Mouse (Mus musculus) testis, adult 2 months (tissue): ENCODE measurements around the gene Nme2. TPM values are rescaled to one million over a fixed set of nuclear protein-coding genes. Genes with fewer than 3 reads are reported as not detected.

Source experiments
- H3K27ac ChIP-seq: fragments of 200-500 bp; 2 replicates; pipeline ENCODE4 v1.5.1; 2012; ENCODE audit warnings: low read depth, low read length; ENCODE audit not compliant: control insufficient read depth, insufficient read depth
- H3K27me3 ChIP-seq: fragments of 200-500 bp; 2 replicates; pipeline ENCODE4 v1.6.1; 2012; ENCODE audit warnings: mild to moderate bottlenecking, low read length, moderate library complexity; ENCODE audit not compliant: control insufficient read depth, insufficient read depth
- H3K36me3 ChIP-seq: fragments of 200-500 bp; 2 replicates; pipeline ENCODE4 v1.6.1; 2012; ENCODE audit warnings: mild to moderate bottlenecking, low read length; ENCODE audit not compliant: control insufficient read depth, insufficient read depth
- H3K4me1 ChIP-seq: fragments of 200-500 bp; 2 replicates; pipeline ENCODE4 v1.6.1; 2012; ENCODE audit warnings: low read length; ENCODE audit not compliant: control insufficient read depth, insufficient read depth
- H3K4me3 ChIP-seq: fragments of 200-500 bp; 2 replicates; pipeline ENCODE4 v1.5.1; 2012; ENCODE audit warnings: low read depth, mild to moderate bottlenecking, low read length, moderate library complexity, mixed read lengths; ENCODE audit not compliant: control insufficient read depth
- CTCF ChIP-seq: fragments of 200-500 bp; IDR thresholded peaks from 2 replicates; pipeline ENCODE4 v1.5.1; 2012; ENCODE audit warnings: low read depth, mild to moderate bottlenecking, inconsistent platforms, low read length, moderate library complexity; ENCODE audit not compliant: control insufficient read depth, insufficient read depth, insufficient replicate concordance
- POLR2A ChIP-seq: fragments of 200-500 bp; IDR thresholded peaks from 2 replicates; pipeline ENCODE4 v1.6.1; 2012; ENCODE audit warnings: low read depth, mild to moderate bottlenecking, inconsistent platforms, low read length, moderate library complexity; ENCODE audit not compliant: control insufficient read depth
- polyA plus RNA-seq: library from polyadenylated mRNA; depleted of rRNA; stranded (reverse); fragments of >200 nt; gene quantifications from 2 replicates; pipeline ENCODE4 v1.2.3, GENCODE M21; 2012

The Nme2 gene
- polyA plus RNA-seq, 1 experiment: 52.8 TPM

DNA sequence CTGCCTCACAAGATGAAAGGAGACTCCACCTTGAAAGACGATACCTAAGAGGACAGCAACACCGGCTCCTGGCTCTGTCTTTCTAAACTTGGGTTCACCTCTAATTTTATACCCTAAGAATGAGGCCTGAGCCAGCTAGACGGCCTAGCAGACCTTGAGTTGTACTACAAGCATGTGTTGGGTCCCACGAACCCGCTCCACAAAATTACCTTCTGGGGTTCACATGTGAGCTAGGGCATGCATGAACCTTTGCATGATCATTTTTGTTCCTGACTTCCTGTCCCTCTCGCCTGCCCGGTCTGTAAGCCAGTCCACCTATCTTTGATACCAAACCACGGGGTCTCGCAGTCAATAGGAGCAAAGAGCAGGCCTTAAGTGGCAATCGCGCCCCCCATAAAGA, 11.3 kb upstream of the Nme2 start:
- peak overlapping the region; percentile 97 for H3K4me3 ChIP-seq
- no peaks in the 10 kb centered on the region; the same call in 1 of the 2 replicates for H3K36me3 ChIP-seq
- H3K27ac ChIP-seq: peak overlapping the region; percentile 80
- no peaks in the 10 kb centered on the region; the same call in none of the 2 replicates for H3K4me1 ChIP-seq
- TF ChIP-seq CTCF: no peak
- no peak for TF ChIP-seq POLR2A
- no peaks in the 10 kb centered on the region for H3K27me3 ChIP-seq

DNA sequence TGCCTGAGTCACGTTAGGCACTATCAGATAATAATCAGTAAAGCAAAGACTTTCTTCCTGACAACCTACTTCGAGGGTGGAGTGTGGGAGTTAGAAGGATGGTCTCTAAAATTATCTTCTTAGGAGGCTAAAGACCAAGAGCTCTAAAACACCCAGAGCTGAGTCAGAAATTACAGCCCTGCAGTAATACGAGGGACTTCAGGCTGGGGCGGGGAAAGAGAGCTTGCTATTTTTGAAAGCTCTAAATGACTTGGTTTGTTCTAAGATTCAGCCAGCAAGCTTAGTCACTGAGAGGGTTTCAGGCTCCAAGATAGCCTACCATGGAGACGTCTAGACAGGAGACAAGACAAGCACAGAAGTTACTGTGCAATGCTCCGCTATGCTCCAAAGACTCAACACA, 9.3 kb upstream of the Nme2 start:
- Histone ChIP-seq H3K4me3 (no peak overlapping the region), H3K4me1 (no peaks in the 10 kb centered on the region; the same call in none of the 2 replicates), H3K27ac (no peak overlapping the region), H3K36me3 (no peaks in the 10 kb centered on the region; the same call in 1 of the 2 replicates), H3K27me3 (no peaks in the 10 kb centered on the region)
- TF ChIP-seq CTCF (no peak), POLR2A (no peak)

DNA sequence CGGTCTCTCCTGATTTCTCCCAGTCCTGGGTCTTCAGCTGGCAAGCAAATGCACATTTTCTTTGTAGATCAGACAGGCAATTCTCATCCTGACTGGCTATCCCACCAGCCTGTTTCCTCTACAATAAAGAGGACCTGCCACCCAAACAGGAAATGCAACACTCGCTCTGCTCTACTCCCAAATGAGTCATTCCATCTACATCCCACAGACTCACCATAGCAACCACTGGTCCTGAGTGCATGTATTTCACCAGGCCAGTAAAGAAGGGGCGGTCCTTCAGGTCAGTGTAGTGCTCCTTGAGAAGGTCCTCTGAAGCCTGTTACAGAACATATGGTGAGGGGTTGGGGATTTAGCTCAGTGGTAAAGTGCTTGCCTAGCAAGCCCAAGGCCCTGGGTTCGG, 7.0 kb upstream of the Nme2 start:
- Histone ChIP-seq H3K4me1 (no peaks in the 10 kb centered on the region; the same call in none of the 2 replicates), H3K4me3 (no peak overlapping the region), H3K27ac (no peak overlapping the region), H3K27me3 (no peaks in the 10 kb centered on the region), H3K36me3 (no peaks in the 10 kb centered on the region; the same call in 1 of the 2 replicates)
- TF ChIP-seq CTCF: no peak
- TF ChIP-seq POLR2A: no peak

DNA sequence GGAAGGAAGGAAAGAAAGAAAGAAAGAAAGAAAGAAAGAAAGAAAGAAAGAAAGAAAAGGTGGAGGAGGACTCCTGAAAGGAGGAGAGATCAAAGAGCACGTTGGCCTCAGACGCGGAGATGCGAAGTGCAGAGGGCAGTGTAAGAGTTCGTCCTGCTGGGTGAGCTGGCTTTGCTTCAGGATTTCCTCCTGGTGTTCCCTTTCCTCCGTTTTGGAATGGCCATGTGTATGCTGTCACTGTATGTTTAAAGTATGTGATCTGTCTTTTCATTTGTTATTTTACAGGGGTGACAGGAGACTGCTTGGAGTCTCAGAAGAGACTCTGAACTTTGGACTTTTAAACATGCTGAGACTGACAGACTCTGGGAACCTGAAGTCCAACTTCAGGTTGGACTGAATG, 5.4 kb upstream of the Nme2 start:
- TF ChIP-seq CTCF: no peak
- TF ChIP-seq POLR2A: no peak
- no peak overlapping the region for H3K4me3 ChIP-seq
- no peaks in the 10 kb centered on the region; the same call in 1 of the 2 replicates for H3K36me3 ChIP-seq
- no peaks in the 10 kb centered on the region for H3K4me1 ChIP-seq
- no peaks in the 10 kb centered on the region for H3K27me3 ChIP-seq
- no peak overlapping the region for H3K27ac ChIP-seq

DNA sequence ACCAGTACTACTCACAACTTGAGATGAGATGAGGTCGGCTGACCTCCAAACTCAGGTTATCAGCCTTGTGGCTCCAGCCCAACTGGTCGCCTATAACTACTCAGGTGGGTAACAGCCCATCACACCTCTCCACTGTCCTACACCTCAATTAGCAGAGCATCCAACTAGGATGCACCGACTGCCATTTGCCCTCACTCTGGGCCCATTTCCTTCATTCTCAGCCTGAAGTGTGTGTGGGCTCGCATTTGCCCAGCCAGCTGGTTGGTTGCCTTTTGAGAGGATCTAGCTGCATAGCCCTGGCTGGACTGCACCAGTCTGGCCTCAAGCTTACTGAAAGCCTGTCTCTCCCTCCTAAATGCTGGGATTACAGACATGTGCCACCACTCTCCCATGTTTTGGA, 1.7 kb upstream of the Nme2 start:
- H3K27me3 ChIP-seq: no peaks in the 10 kb centered on the region
- no peak overlapping the region for H3K27ac ChIP-seq
- H3K36me3 ChIP-seq: no peaks in the 10 kb centered on the region
- no peak overlapping the region for H3K4me3 ChIP-seq
- TF ChIP-seq CTCF (no peak), POLR2A (no peak)
- H3K4me1 ChIP-seq: peaks cover 16% of the 10 kb centered on the region

DNA sequence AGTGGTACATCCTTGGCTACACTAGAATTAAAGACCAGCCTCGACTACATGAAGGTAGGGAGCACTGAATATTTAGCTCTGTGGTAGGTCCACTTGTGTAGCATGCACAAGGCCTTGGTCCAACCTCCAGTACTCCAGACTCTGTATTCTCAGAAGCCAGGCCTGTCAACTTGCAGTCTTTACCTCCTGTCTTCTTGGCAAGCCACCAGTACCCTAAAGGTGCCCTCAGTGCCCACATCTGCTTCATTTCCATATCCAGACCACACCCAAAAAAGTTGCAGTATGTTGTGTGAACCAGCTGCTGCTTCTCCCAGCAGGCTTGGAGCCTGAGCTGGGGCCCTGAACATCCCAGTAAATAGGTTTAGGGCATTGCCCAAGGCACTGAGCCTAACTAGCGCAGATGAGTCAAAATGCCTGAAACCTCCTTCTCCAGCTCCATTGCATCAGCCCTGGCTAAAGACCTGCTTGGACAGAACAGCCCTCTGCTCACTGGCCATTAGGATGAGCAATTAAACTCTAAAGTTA, 1.0 kb upstream of the Nme2 start:
- no peak overlapping the region for H3K4me3 ChIP-seq
- H3K36me3 ChIP-seq: no peaks in the 10 kb centered on the region
- TF ChIP-seq POLR2A: no peak
- no peak for TF ChIP-seq CTCF
- H3K4me1 ChIP-seq: peaks cover 16% of the 10 kb centered on the region
- H3K27me3 ChIP-seq: no peaks in the 10 kb centered on the region
- H3K27ac ChIP-seq: no peak overlapping the region

DNA sequence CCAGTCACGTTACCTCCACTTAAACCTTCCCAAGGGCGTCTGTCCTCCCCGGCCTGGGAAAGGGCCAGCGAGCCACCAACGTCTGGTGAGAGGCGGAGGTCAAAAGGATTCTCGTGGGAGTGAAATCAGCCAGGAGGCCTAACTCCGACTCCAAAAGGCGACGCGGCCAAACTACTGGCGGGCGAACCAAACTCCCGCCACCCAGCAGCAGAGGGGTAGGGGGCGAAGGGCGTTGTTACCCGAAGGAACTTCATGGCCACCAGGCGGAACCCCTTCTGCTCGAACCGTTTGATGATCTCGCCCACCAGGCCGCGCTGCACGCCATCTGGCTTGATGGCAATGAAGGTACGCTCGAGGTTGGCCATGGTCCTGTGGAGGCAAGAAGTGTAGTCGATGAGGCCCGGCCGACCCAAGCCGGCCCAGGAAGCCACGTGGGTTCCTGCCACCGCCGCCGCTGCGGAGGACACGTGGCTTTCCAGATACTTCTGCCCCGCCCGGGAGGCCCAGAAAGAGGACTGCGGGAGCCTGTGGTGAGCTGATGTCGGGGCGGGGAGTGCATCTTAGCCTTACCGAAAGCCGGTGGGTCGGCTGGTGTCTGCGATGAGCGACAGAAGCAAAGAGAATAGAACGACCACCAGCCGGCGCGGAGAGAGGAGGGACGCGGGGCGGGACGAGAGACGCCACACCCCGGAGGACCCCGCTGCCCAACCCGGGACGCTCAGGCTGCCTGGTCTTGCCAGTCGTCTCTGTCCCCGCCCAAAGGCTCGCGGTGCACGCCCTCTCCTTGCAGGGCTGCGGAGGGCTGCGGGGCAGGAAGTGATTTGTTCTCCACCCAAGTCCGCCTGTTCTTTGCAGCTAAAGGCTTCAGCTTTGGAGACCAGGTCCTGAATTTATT, 556 bp downstream of the Nme2 start:
- H3K27ac ChIP-seq: peak overlapping the region; percentile 90
- H3K4me3 ChIP-seq: peak overlapping the region; percentile 92
- no peak; the same call in 1 of the 2 replicates for TF ChIP-seq CTCF
- peak; percentile 36; the same call in 1 of the 2 replicates for TF ChIP-seq POLR2A
- H3K36me3 ChIP-seq: no peaks in the 10 kb centered on the region
- no peaks in the 10 kb centered on the region for H3K27me3 ChIP-seq
- H3K4me1 ChIP-seq: peaks cover 16% of the 10 kb centered on the region
